Comparison of ENCODE assay signal across 13 mouse cellular contexts in the genomic region with DNA sequence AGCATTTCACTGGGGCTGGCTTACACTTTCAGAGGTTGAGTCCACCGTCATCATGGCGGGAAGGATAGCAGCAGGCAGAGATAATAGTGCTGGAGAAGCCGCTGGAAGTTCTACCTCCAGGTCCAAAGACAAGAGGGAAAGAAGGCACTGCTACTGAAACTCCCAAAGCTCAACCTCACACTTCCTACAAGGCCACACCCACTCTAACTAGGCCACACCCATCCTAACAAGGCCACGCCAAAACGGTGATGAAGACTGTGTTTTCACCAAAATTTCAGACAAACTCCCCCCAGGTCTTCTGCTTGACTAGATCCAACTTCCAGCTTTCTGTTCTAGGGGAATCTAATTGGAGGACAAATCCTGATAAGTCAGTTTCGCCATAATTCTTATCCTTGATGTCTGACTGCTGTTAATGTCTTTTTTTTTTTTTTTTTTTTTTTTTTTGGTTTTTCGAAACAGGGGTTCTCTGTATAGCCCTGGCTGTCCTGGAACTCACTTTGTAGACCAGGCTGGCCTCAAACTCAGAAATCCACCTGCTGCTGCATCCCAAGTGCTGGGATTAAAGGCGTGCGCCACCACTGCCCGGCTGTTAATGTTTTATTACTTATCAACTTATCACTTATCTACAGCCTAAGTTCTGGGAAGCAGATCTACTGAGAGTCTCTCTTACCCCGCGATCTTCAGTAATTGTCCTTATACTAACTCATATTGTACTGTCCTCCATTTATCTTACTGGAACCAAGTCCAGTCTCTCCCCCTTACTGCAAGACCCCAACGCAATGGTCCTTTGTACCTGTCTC. TPM values are rescaled to one million over a fixed set of nuclear protein-coding genes. Genes with fewer than 3 reads are reported as not detected.
A peak's percentile ranks its signal among the peaks of the same experiment; 100 is the strongest.
DNase-seq lines count a peak whose midpoint lies in the region; ATAC-seq and TF ChIP-seq lines count a peak whose summit lies in the region.
"Had no signal": no experiment of that assay in that cellular context is flagged by ENCODE, and none has a peak within 500 bp of the region (broad histone marks: within the 10 kb centered on the region; RNA-seq: fewer than 3 reads in every experiment).

No protein-coding gene starts in this region.

- H3K4me1 ChIP-seq in hindbrain, embryonic 12.5 days = peaks cover 8% of the 10 kb centered on the region
- peaks cover 7% of the 10 kb centered on the region; the same call in 1 of the 2 replicates for H3K4me1 ChIP-seq in hindbrain, postnatal 0 days (ENCODE audit: insufficient read depth, low read length)
- peaks cover 3 to 17% of the 10 kb centered on the region in 2 experiments for H3K4me1 ChIP-seq in MEL (ENCODE audit: control insufficient read depth in 1 of 2, insufficient read depth in 2 of 2, low read length in 2 of 2)
- peaks cover 14% of the 10 kb centered on the region for H3K4me1 ChIP-seq in liver, embryonic 16.5 days (ENCODE audit: control insufficient read depth, low read depth, low read length)

- WGBS in hindbrain, embryonic 12.5 days = 72% methylated on average over 13 of the region's 13 CpGs
- 75% methylated on average over 12 of the region's 13 CpGs for WGBS in hindbrain, postnatal 0 days
- WGBS in liver, embryonic 16.5 days (ENCODE audit: insufficient replicate concordance) = 46% methylated on average over 13 of the region's 13 CpGs

- H3K27ac ChIP-seq in hindbrain, embryonic 12.5 days = no peak overlapping the region
- H3K27ac ChIP-seq in hindbrain, postnatal 0 days = no peak overlapping the region
- H3K27ac ChIP-seq in MEL (ENCODE audit: control insufficient read depth, low read depth, low read length) = peak overlapping the region; percentile 31
- no peak overlapping the region for H3K27ac ChIP-seq in liver, embryonic 16.5 days (ENCODE audit: low read length)

- no peaks in the 10 kb centered on the region for H3K9me3 ChIP-seq in hindbrain, embryonic 12.5 days (replicated peaks)
- H3K9me3 ChIP-seq in hindbrain, postnatal 0 days (ENCODE audit: low read length) = no peaks in the 10 kb centered on the region
- H3K9me3 ChIP-seq in MEL (replicated peaks; ENCODE audit: insufficient read depth, low read length) = no peaks in the 10 kb centered on the region
- no peaks in the 10 kb centered on the region for H3K9me3 ChIP-seq in liver, embryonic 16.5 days (replicated peaks; ENCODE audit: control insufficient read depth, low read length)
- H3K9me3 ChIP-seq: embryonic facial prominence, embryonic 13.5 days; limb, embryonic 13.5 days had no signal

- H3K27me3 ChIP-seq in hindbrain, embryonic 12.5 days = no peaks in the 10 kb centered on the region
- no peaks in the 10 kb centered on the region for H3K27me3 ChIP-seq in hindbrain, postnatal 0 days (ENCODE audit: insufficient read depth, low read length)
- no peaks in the 10 kb centered on the region for H3K27me3 ChIP-seq in MEL (ENCODE audit: control insufficient read depth in 1 of 2, insufficient read depth in 2 of 2, low read length in 2 of 2)
- H3K27me3 ChIP-seq in liver, embryonic 16.5 days (ENCODE audit: control insufficient read depth, insufficient read depth, low read depth, low read length) = no peaks in the 10 kb centered on the region
- H3K27me3 ChIP-seq: embryonic facial prominence, embryonic 13.5 days; limb, embryonic 13.5 days had no signal

- no peak for TF ChIP-seq RAD21 in MEL (IDR thresholded peaks at IDR 0.05; ENCODE audit: low read depth, low read length)

- no peak for TF ChIP-seq EP300 in MEL (IDR thresholded peaks at IDR 0.05; ENCODE audit: low read depth in 1 of 2, low read length in 2 of 2)

- H3K4me2 ChIP-seq in hindbrain, embryonic 12.5 days (replicated peaks) = no peak overlapping the region
- no peak overlapping the region for H3K4me2 ChIP-seq in hindbrain, postnatal 0 days (ENCODE audit: low read depth, low read length)
- peak overlapping the region; percentile 89 for H3K4me2 ChIP-seq in liver, embryonic 16.5 days (ENCODE audit: low read depth, low read length)

- no peak for TF ChIP-seq CTCF in hindbrain, postnatal 0 days (IDR thresholded peaks at IDR 0.05; ENCODE audit: low read depth)
- no peak for TF ChIP-seq CTCF in MEL (IDR thresholded peaks at IDR 0.05 in 2 of 3, conservative IDR thresholded peaks at IDR 0.05 in 1 of 3; ENCODE audit: control insufficient read depth in 1 of 3, insufficient read depth in 1 of 3, low read depth in 2 of 3, low read length in 3 of 3, poor library complexity in 1 of 3, severe bottlenecking in 1 of 3)

- peaks cover 12% of the 10 kb centered on the region for H3K79me2 ChIP-seq in MEL (ENCODE audit: control insufficient read depth, insufficient read depth, low read length, poor library complexity)

- 0 out of 2 replicates have a peak, but pooled peaks have one; percentile 1 for ATAC-seq in hindbrain, embryonic 12.5 days (ENCODE audit: low FRiP score)
- ATAC-seq in hindbrain, postnatal 0 days = no peak
- no peak for ATAC-seq in liver, embryonic 16.5 days (ENCODE audit: low read depth)
- ATAC-seq in activated CD4-positive, CD25-positive, alpha-beta regulatory T cell, adult 4 months = no peak

- peaks cover 10% of the 10 kb centered on the region for H3K36me3 ChIP-seq in hindbrain, embryonic 12.5 days
- peaks cover 5% of the 10 kb centered on the region for H3K36me3 ChIP-seq in hindbrain, postnatal 0 days (ENCODE audit: insufficient read depth, low read length)
- peaks cover 4 to 22% of the 10 kb centered on the region in 2 experiments for H3K36me3 ChIP-seq in MEL (ENCODE audit: control insufficient read depth in 1 of 2, insufficient read depth in 2 of 2, low read length in 2 of 2)
- peaks cover 2% of the 10 kb centered on the region; the same call in 1 of the 2 replicates for H3K36me3 ChIP-seq in liver, embryonic 16.5 days (ENCODE audit: control insufficient read depth, insufficient read depth)

- no peak overlapping the region for H3K4me3 ChIP-seq in hindbrain, embryonic 12.5 days
- no peak overlapping the region for H3K4me3 ChIP-seq in hindbrain, postnatal 0 days (ENCODE audit: low read length)
- H3K4me3 ChIP-seq in MEL (ENCODE audit: control insufficient read depth in 1 of 2, insufficient read depth in 1 of 2, low read depth in 2 of 2, low read length in 2 of 2) = peak overlapping the region in 1 of 2 experiments; percentile 35; a peak in 2 of 4 replicates
- peak overlapping the region; percentile 97 for H3K4me3 ChIP-seq in liver, embryonic 16.5 days (ENCODE audit: low read depth, low read length)

- no peak for TF ChIP-seq POLR2A in MEL (IDR thresholded peaks at IDR 0.05; ENCODE audit: control insufficient read depth in 1 of 2, insufficient read depth in 1 of 2, low read depth in 1 of 2, low read length in 2 of 2, poor library complexity in 1 of 2)

- no peak for DNase-seq in hindbrain, postnatal 0 days (ENCODE audit: low spot score)
- DNase-seq in A20 (ENCODE audit: low read depth, low spot score) (peak; percentile 25), MEL (ENCODE audit: low read depth, low spot score) (peak; percentile 56)
- no peak for DNase-seq in spleen, postnatal 36 days (ENCODE audit: low spot score in 2 of 2)
- no peak for DNase-seq in retina, postnatal 1 day

- no peak overlapping the region for H3K9ac ChIP-seq in hindbrain, embryonic 12.5 days
- H3K9ac ChIP-seq in hindbrain, postnatal 0 days (replicated peaks; ENCODE audit: low read length) = no peak overlapping the region
- peak overlapping the region; percentile 29 for H3K9ac ChIP-seq in MEL (ENCODE audit: control insufficient read depth, low read depth, low read length, poor library complexity, severe bottlenecking)
- H3K9ac ChIP-seq in liver, embryonic 16.5 days (ENCODE audit: low read depth, low read length) = no peak overlapping the region

RNA-seq across cellular contexts. Expression of gene Rbm45, which starts 0.7 kb away (rescaled TPM):
- 18.4 and 22.0 TPM in 2 replicates for polyA plus RNA-seq in hindbrain, embryonic 12.5 days (2016; fragmentation: Nextera tagmentation; extraction: Ambion mirVana)
- 27.1 and 32.6 TPM in 2 replicates for total RNA-seq in hindbrain, postnatal 0 days (2014; rRNA removed)
- 15.1 and 15.3 TPM in 2 replicates for polyA plus RNA-seq in hindbrain, postnatal 0 days (2015; fragmentation: Nextera tagmentation; extraction: Ambion mirVana)
- total RNA-seq in MEL (2012; rRNA removed) = 39.3 and 39.4 TPM in 2 replicates
- 10 to 100 TPM in 1 of 2 experiments, not detected in 1; 38.8 TPM for polyA plus RNA-seq in MEL (2012; ENCODE audit: insufficient read depth in 1 of 2, insufficient read length in 2 of 2, low read depth in 1 of 2, low replicate concordance in 2 of 2, missing spikeins in 1 of 2)
- polyA plus RNA-seq in liver, embryonic 16.5 days (2015; fragmentation: Nextera tagmentation; extraction: Ambion mirVana) = 4.9 and 5.1 TPM in 2 replicates
- 10 to 100 TPM in 1 of 2 experiments, 1 to 10 TPM in 1; 6.7 to 18.9 TPM for polyA plus RNA-seq in activated CD4-positive, CD25-positive, alpha-beta regulatory T cell, adult 4 months (2017; shearing (Covaris generic))

RNA-seq across cellular contexts. Expression of gene Cyct, which starts 8.8 kb away (rescaled TPM):
- 0.51 TPM in 1 of 2 replicates, not detected in the other for polyA plus RNA-seq in hindbrain, embryonic 12.5 days (2016; fragmentation: Nextera tagmentation; extraction: Ambion mirVana)
- not detected in 2 replicates for total RNA-seq in hindbrain, postnatal 0 days (2014; rRNA removed)
- polyA plus RNA-seq in hindbrain, postnatal 0 days (2015; fragmentation: Nextera tagmentation; extraction: Ambion mirVana) = 0.29 and 0.31 TPM in 2 replicates
- total RNA-seq in MEL (2012; rRNA removed) = not detected in 2 replicates
- under 1 TPM in 1 of 2 experiments, not detected in 1; 0.33 TPM for polyA plus RNA-seq in MEL (2012; ENCODE audit: insufficient read depth in 1 of 2, insufficient read length in 2 of 2, low read depth in 1 of 2, low replicate concordance in 2 of 2, missing spikeins in 1 of 2)
- polyA plus RNA-seq in liver, embryonic 16.5 days (2015; fragmentation: Nextera tagmentation; extraction: Ambion mirVana) = not detected in 2 replicates
- not detected for polyA plus RNA-seq in activated CD4-positive, CD25-positive, alpha-beta regulatory T cell, adult 4 months (2017; shearing (Covaris generic))
- total RNA-seq: megakaryocyte-erythroid progenitor cell, adult 5-6 weeks had no signal
- polyA plus RNA-seq: embryonic facial prominence, embryonic 13.5 days; heart, adult 2 months; limb, embryonic 13.5 days; urinary bladder, adult 2 months had no signal

RNA-seq across cellular contexts. Expression of gene Pde11a, which starts 30.5 kb away (rescaled TPM):
- polyA plus RNA-seq in hindbrain, embryonic 12.5 days (2016; fragmentation: Nextera tagmentation; extraction: Ambion mirVana) = 0.18 and 0.46 TPM in 2 replicates
- total RNA-seq in hindbrain, postnatal 0 days (2014; rRNA removed) = 0.58 and 3.1 TPM in 2 replicates
- polyA plus RNA-seq in hindbrain, postnatal 0 days (2015; fragmentation: Nextera tagmentation; extraction: Ambion mirVana) = 1.0 and 1.3 TPM in 2 replicates
- not detected in 2 replicates for total RNA-seq in MEL (2012; rRNA removed)
- polyA plus RNA-seq in MEL (2012; ENCODE audit: insufficient read depth in 1 of 2, insufficient read length in 2 of 2, low read depth in 1 of 2, low replicate concordance in 2 of 2, missing spikeins in 1 of 2) = not detected
- 0.04 and 0.05 TPM in 2 replicates for polyA plus RNA-seq in liver, embryonic 16.5 days (2015; fragmentation: Nextera tagmentation; extraction: Ambion mirVana)
- polyA plus RNA-seq in activated CD4-positive, CD25-positive, alpha-beta regulatory T cell, adult 4 months (2017; shearing (Covaris generic)) = 1 to 10 TPM; 6.6 to 6.9 TPM
- total RNA-seq: megakaryocyte-erythroid progenitor cell, adult 5-6 weeks had no signal

RNA-seq across cellular contexts. Expression of gene Osbpl6, which starts 37.2 kb away (rescaled TPM):
- 24.0 and 24.5 TPM in 2 replicates for polyA plus RNA-seq in hindbrain, embryonic 12.5 days (2016; fragmentation: Nextera tagmentation; extraction: Ambion mirVana)
- 23.8 and 37.8 TPM in 2 replicates for total RNA-seq in hindbrain, postnatal 0 days (2014; rRNA removed)
- 28.6 and 30.9 TPM in 2 replicates for polyA plus RNA-seq in hindbrain, postnatal 0 days (2015; fragmentation: Nextera tagmentation; extraction: Ambion mirVana)
- not detected in 2 replicates for total RNA-seq in MEL (2012; rRNA removed)
- under 1 TPM in 1 of 2 experiments, not detected in 1; 0.04 TPM for polyA plus RNA-seq in MEL (2012; ENCODE audit: insufficient read depth in 1 of 2, insufficient read length in 2 of 2, low read depth in 1 of 2, low replicate concordance in 2 of 2, missing spikeins in 1 of 2)
- 0.38 and 0.40 TPM in 2 replicates for polyA plus RNA-seq in liver, embryonic 16.5 days (2015; fragmentation: Nextera tagmentation; extraction: Ambion mirVana)
- polyA plus RNA-seq in activated CD4-positive, CD25-positive, alpha-beta regulatory T cell, adult 4 months (2017; shearing (Covaris generic)) = not detected
- total RNA-seq: megakaryocyte-erythroid progenitor cell, adult 5-6 weeks had no signal

Comparison
In these comparisons a context has a peak if more than half of its experiments do, and no peak if none do; other contexts are left out.
1. DNase-seq: peak in A20 (single experiment) and MEL (single experiment); none in hindbrain, postnatal 0 days (single experiment), spleen, postnatal 36 days (0 of 2) and retina, postnatal 1 day (single experiment).